Mouse (Mus musculus) neural tube, embryonic 11.5 days (tissue): Measurements from ENCODE around the gene Stox1. TPM values are rescaled to one million over a fixed set of nuclear protein-coding genes. Genes with fewer than 3 reads are reported as not detected.

Experiments used
- ATAC-seq: fragments of 200-750 bp; cut with Nextera tagmentation; 2 replicates; pipeline ENCODE4 v1.8.0; 2017; ENCODE audit warnings: moderate number of reproducible peaks, mild to moderate bottlenecking, moderate TSS enrichment, moderate library complexity; ENCODE audit not compliant: insufficient read depth, low FRiP score, low TSS enrichment
- DNase-seq: peaks from one replicate; pipeline ENCODE4 v3.0.0-alpha.2; 2015; ENCODE audit warnings: low spot score
- H3K27ac ChIP-seq: fragments of 300-500 bp; sonication (generic); 2 replicates; pipeline ENCODE4 v1.5.1; 2014; ENCODE audit warnings: low read depth, mild to moderate bottlenecking, low read length
- H3K27me3 ChIP-seq: fragments of 300-500 bp; sonication (generic); 2 replicates; pipeline ENCODE4 v1.6.1; 2014; ENCODE audit warnings: mild to moderate bottlenecking, low read length, mixed read lengths; ENCODE audit not compliant: control insufficient read depth, insufficient read depth
- H3K36me3 ChIP-seq: fragments of 300-500 bp; sonication (generic); 2 replicates; pipeline ENCODE4 v1.6.1; 2014; ENCODE audit warnings: mild to moderate bottlenecking, low read length, moderate library complexity, mixed read lengths; ENCODE audit not compliant: control insufficient read depth, insufficient read depth
- H3K4me1 ChIP-seq: fragments of 300-500 bp; sonication (generic); 2 replicates; pipeline ENCODE4 v1.6.1; 2014; ENCODE audit warnings: low read length, mixed read lengths; ENCODE audit not compliant: control insufficient read depth, insufficient read depth
- H3K4me2 ChIP-seq: fragments of 300-500 bp; sonication (generic); 2 replicates; pipeline ENCODE4 v1.6.1; 2014; ENCODE audit warnings: low read depth, mild to moderate bottlenecking, moderate library complexity
- H3K4me3 ChIP-seq: fragments of 300-500 bp; sonication (generic); 2 replicates; pipeline ENCODE4 v1.5.1; 2014; ENCODE audit warnings: low read depth, low read length
- H3K9ac ChIP-seq: fragments of 300-500 bp; sonication (generic); 2 replicates; pipeline ENCODE4 v1.6.1; 2014; ENCODE audit warnings: mild to moderate bottlenecking, low read length
- H3K9me3 ChIP-seq: fragments of 300-500 bp; sonication (generic); 2 replicates; pipeline ENCODE4 v1.6.1; 2016; ENCODE audit warnings: low read length; ENCODE audit not compliant: control insufficient read depth
- WGBS: fragments of 180-500 bp; shearing (Covaris S2); extraction: QIAGEN DNeasy Blood & Tissue Kit; methylation state at CpG from one replicate; pipeline ENCODE4 v1.1.7; 2014; 5-methylcytosine and 5-hydroxymethylcytosine counted together
- polyA plus RNA-seq: library from polyadenylated mRNA; unstranded; fragments of >200 nt; fragmentation: Nextera tagmentation; extraction: Ambion mirVana; gene quantifications from 2 replicates; pipeline ENCODE4 v1.2.1, GENCODE M21; 2014

Gene Stox1
- polyA plus RNA-seq, 1 experiment from 2014 or later: 1.1 TPM

DNA sequence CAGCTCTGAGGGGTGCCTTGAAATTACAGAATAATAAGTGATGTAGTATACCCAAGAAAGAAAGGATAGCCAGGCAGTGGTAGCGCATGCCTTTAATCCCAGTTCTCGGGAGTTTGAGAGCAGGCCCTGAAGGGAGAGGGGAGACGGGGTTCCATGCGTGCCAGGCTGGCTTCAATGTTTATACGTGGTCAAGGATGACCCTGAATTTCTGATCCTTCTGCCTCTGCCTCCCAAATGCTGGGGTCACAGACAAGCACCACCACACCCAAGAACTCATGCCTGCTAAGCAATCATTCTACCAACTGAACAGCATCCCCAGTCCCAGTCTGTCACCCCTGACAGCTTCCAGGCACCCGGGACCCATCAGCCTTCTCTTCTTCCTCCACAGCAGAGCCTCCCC, 49.7 kb downstream of the Stox1 start:
- no peaks in the 10 kb centered on the region for H3K27me3 ChIP-seq

DNA sequence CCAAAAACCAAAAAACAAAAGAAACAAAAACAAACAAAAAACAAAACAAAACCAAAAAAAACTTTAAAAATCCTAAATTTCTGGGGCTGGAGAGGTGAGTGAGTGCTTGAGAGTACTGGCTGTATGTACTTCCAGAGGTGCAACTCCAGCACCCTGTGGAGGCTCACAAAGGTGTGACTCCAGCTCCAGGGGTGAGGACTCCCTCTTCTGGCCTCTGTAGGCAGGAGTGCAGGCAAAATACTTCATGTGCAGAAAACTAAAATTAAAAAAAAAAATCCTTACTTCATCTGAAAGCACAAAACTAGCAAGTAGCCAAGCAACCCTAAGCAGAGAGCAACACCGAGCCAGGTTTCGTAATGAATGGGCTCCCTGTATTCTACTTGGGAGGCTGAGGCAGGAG, 53.6 kb downstream of the Stox1 start:
- no peak overlapping the region for H3K4me3 ChIP-seq
- H3K9ac ChIP-seq: no peak overlapping the region
- ATAC-seq (no peak), DNase-seq (no peak)
- H3K4me1 ChIP-seq: no peaks in the 10 kb centered on the region
- 89% methylated on average over 2 of the region's 2 CpGs for WGBS
- no peaks in the 10 kb centered on the region for H3K27me3 ChIP-seq
- H3K36me3 ChIP-seq: no peaks in the 10 kb centered on the region
- no peak overlapping the region for H3K4me2 ChIP-seq
- no peaks in the 10 kb centered on the region for H3K9me3 ChIP-seq
- H3K27ac ChIP-seq: no peak overlapping the region

More for the DNA sequence above, 49.7 kb downstream of the Stox1 start:
- H3K9ac ChIP-seq: no peak overlapping the region
- no peaks in the 10 kb centered on the region for H3K9me3 ChIP-seq
- H3K36me3 ChIP-seq: no peaks in the 10 kb centered on the region
- no peak overlapping the region for H3K4me3 ChIP-seq
- H3K4me1 ChIP-seq: no peaks in the 10 kb centered on the region
- no peak for DNase-seq
- no peak overlapping the region for H3K4me2 ChIP-seq
- 88% methylated on average over 6 of the region's 6 CpGs for WGBS
- no peak overlapping the region for H3K27ac ChIP-seq
- ATAC-seq: no peak

DNA sequence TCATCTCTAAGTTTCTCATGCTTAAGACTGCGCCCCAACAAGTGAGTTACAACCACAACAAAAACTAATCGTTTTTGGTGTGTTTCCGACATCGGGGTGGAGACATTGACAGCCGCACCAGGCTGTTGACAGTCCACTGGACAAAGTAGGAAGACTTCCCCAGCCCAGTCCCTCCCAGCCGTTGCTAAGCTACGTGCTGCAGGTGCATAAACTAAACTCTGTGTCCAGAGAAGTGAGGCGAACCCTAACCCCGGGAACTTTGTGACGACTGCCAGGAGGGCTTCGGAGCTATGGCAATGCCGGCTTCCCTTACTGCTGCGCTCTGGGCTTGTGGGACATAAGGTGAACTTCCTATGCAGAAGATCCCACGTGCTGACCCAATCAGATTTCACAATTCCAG, 56.7 kb downstream of the Stox1 start:
- WGBS: 80% methylated on average over 14 of the region's 14 CpGs
- H3K27me3 ChIP-seq: no peaks in the 10 kb centered on the region
- H3K36me3 ChIP-seq: no peaks in the 10 kb centered on the region
- no peaks in the 10 kb centered on the region for H3K4me1 ChIP-seq
- ATAC-seq: no peak
- no peak overlapping the region for H3K4me2 ChIP-seq
- H3K9ac ChIP-seq: no peak overlapping the region
- H3K27ac ChIP-seq: no peak overlapping the region
- no peak overlapping the region for H3K4me3 ChIP-seq
- no peak for DNase-seq
- no peaks in the 10 kb centered on the region for H3K9me3 ChIP-seq

- Histone ChIP-seq H3K9ac (no peak overlapping the region), H3K36me3 (no peaks in the 10 kb centered on the region), H3K4me1 (no peaks in the 10 kb centered on the region), H3K4me3 (no peak overlapping the region), H3K27ac (no peak overlapping the region), H3K27me3 (no peaks in the 10 kb centered on the region), H3K4me2 (no peak overlapping the region), H3K9me3 (no peaks in the 10 kb centered on the region)
- ATAC-seq (no peak), DNase-seq (no peak)
- 80% methylated on average over 2 of the region's 2 CpGs for WGBS
These were observed 57.5 kb downstream of the Stox1 start for GRCm38 (mm10) chr10:62668463-62668862.

GRCm38 (mm10) chr10:62668043-62668442, 57.9 kb downstream of the Stox1 start:
- H3K9ac ChIP-seq: no peak overlapping the region
- no peaks in the 10 kb centered on the region for H3K9me3 ChIP-seq
- H3K36me3 ChIP-seq: no peaks in the 10 kb centered on the region
- no peak overlapping the region for H3K4me3 ChIP-seq
- no peak for ATAC-seq
- H3K4me1 ChIP-seq: no peaks in the 10 kb centered on the region
- DNase-seq: no peak
- no peak overlapping the region for H3K27ac ChIP-seq
- WGBS: 86% methylated on average over 5 of the region's 5 CpGs
- no peaks in the 10 kb centered on the region for H3K27me3 ChIP-seq
- no peak overlapping the region for H3K4me2 ChIP-seq

DNA sequence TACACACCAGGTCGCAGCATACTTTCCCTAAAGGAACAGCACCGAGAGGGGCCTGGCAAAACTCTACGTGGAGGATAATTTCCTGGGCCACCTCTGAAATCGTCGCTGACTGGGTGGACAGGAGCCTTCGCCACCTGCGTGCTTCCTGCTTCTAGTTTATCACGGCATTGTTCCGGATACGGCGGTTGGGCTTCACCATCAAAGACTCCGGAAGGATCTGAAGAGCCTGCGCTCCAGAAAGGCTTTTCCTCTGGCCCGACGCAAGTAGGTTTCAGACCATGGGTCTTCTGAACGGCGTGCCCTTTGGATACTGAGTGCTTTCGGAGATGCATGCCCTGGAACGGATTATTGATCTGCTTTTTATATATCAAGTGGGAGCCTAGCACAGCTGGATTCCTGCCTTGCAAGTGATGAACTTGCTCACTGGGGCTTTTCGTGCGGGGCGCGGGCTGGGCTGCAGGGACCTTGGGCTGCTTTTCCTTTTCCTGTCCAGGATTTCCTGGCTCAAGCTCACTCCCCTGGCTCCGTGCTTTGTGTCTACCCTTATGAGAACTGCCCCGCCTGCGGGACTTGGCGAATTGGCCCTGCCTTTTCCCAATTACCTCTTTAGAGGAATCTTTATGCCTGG, 60.9 kb downstream of the Stox1 start:
- Histone ChIP-seq H3K27ac (no peak overlapping the region), H3K9ac (no peak overlapping the region), H3K9me3 (no peaks in the 10 kb centered on the region), H3K4me3 (no peak overlapping the region), H3K4me2 (no peak overlapping the region), H3K27me3 (no peaks in the 10 kb centered on the region), H3K36me3 (no peaks in the 10 kb centered on the region), H3K4me1 (no peaks in the 10 kb centered on the region)
- DNase-seq: no peak
- ATAC-seq: no peak
- 57% methylated on average over 27 of the region's 27 CpGs for WGBS

GRCm38 (mm10) chr10:62664171-62664570, 61.8 kb downstream of the Stox1 start:
- Histone ChIP-seq H3K27me3 (no peaks in the 10 kb centered on the region), H3K4me1 (no peaks in the 10 kb centered on the region), H3K36me3 (no peaks in the 10 kb centered on the region), H3K9me3 (no peaks in the 10 kb centered on the region), H3K27ac (no peak overlapping the region), H3K4me3 (no peak overlapping the region), H3K9ac (no peak overlapping the region), H3K4me2 (no peak overlapping the region)
- WGBS: 90% methylated on average over 10 of the region's 10 CpGs
- no peak for ATAC-seq
- no peak for DNase-seq

DNA sequence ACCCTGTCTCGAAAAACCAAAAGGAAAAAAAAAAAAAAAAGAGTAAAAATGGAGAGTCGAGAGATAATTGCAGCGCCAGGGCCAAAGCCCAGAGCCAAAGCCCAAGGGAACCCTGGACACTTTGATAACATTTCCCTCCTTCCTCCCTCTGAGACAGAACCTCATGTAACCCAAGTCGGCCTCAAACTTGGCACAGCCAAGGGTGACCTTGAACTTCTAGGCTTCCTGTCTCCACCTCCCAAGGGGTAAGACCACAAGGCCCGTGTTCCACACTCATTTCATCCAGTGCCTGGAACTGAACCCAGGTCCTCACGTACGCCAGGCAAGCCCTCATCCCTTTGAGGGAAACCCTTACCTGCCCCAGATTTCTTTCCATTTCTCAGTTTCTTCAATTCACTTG, 69.2 kb downstream of the Stox1 start:
- Histone ChIP-seq H3K9ac (no peak overlapping the region), H3K27ac (no peak overlapping the region), H3K36me3 (no peaks in the 10 kb centered on the region), H3K4me1 (0 out of 2 replicates have a peak, but pooled peaks cover 2% of the 10 kb centered on the region), H3K9me3 (no peaks in the 10 kb centered on the region), H3K4me2 (no peak overlapping the region), H3K27me3 (no peaks in the 10 kb centered on the region), H3K4me3 (no peak overlapping the region)
- DNase-seq (no peak), ATAC-seq (no peak)
- WGBS: 89% methylated on average over 7 of the region's 7 CpGs

DNA sequence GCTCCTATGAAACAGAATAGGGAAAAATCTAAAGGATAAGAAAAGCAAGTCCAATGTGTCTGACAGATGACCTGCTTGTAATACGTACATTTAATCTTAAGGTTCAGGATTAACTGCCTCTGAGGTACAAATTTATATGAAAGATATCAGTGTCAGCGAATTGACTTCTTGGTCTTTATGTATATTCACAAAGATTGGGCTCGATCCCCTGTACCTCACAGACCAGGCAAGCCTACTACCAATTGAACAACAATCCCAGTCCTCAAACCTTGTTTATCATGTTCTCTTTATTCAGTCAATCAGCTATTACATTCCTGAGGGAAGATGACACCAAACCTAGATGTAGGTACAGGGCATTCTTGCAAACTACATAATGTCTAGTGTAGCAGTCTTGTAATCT, 74.0 kb downstream of the Stox1 start:
- peak overlapping the region; percentile 80 for H3K9ac ChIP-seq
- ATAC-seq (no peak), DNase-seq (no peak)
- H3K4me2 ChIP-seq: peak overlapping the region; percentile 52
- WGBS: 26% methylated on average over 3 of the region's 3 CpGs
- H3K27ac ChIP-seq: peak overlapping the region; percentile 77
- H3K36me3 ChIP-seq: no peaks in the 10 kb centered on the region
- 0 out of 2 replicates have a peak, but pooled peaks cover 5% of the 10 kb centered on the region for H3K4me1 ChIP-seq
- H3K4me3 ChIP-seq: peak overlapping the region; percentile 94
- H3K27me3 ChIP-seq: no peaks in the 10 kb centered on the region
- H3K9me3 ChIP-seq: no peaks in the 10 kb centered on the region
